Mouse (Mus musculus) cerebellum, adult 11 months (tissue): Measurements from ENCODE around the gene Icam5.
"Not testable (repeated sequence)": the region's sequence is repeated elsewhere in the genome, so short reads cannot be mapped to it uniquely, and the experiment has no call there.

Experiments
- DNase-seq: peaks from one replicate; pipeline ENCODE4 v3.0.0; 2022

The Icam5 gene

DNA sequence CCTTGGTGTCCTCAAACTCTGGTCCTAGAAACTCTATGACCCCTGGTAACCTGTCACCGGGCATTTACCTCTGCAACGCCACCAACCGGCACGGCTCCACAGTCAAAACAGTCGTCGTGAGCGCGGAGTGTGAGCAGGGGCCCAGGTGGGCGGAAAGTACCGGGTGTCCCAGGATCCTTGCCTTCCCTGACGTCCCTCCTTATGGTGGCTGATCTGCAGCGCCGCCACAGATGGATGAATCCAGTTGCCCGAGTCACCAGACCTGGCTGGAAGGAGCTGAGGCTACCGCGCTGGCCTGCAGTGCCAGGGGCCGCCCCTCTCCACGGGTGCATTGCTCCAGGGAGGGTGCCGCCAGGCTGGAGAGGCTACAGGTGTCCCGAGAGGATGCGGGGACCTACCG, 4.8 kb downstream of the Icam5 start:
- no peak for DNase-seq

DNA sequence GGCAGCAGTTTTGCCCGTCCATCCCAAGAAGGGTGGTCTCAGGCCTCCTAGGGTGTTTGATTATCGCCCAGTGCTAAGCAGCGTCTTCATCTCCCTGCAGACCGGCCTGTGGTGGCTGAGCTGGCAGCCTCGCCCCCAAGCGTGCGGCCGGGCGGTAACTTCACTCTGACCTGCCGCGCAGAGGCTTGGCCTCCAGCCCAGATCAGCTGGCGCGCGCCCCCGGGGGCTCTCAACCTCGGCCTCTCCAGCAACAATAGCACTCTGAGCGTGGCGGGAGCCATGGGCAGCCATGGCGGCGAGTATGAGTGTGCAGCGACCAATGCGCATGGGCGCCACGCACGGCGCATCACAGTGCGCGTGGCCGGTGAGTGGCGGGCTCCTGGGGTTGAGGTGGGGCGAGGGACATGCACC, 5.6 kb downstream of the Icam5 start:
- no peak for DNase-seq

DNA sequence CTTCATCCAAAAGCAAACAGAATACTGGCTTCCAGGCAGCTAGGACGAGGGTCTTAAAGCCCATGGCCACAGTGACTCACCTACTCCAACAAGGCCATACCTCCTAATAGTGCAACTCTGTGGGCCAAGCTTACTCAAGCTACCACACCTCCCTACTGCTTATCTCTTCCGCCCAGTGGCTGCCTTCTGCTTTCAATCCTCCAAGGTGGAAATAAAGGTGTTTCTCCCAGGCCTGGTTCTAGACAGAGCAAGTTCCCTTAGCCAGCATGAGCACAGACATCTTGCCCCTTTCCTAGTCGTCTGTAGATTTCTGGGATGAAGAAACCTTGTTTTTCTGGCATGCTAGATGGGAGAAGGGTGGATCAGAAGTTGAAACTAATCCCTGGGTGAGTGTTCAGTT, 7.9 kb downstream of the Icam5 start:
- no peak for DNase-seq

DNA sequence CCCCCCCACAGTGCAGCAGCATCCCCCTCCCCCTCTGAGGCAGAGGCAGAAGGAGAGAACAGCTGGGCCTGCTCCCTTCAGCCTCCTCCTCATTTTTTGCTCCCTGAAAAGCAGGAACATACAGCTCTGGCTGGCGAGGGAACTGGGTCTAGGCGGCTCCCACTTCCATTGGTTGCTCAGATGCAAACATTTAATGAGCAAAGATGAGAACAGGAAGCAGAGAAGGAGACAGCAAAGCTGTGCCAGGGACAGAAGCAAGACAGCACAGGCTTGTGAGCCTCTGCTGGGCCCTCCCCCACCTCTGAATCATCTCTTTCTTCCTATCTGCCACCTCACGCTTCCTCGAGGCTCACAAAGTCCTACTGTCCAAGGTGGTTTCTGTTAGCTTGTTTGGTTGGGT, 9.4 kb downstream of the Icam5 start:
- DNase-seq = no peak

DNA sequence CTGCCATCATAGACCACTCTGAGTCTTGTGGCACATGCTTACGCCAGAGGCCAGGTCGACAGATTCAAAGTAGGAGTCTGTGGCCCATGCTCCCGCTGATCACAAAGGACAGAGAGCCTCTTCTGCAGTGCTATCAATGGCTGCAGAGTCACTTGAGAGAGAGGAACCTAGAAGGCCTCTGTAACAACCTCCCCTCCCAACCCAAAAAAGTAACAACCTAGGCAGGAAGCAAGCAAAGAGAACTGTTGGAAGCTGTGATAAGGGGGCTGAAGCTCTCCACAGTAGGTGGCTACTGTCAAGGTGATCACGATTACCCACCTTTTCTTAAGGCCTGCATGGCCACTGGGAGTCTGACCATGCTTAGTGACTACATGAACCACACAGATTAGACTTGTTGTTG, 11.7 kb downstream of the Icam5 start:
- DNase-seq = no peak

DNA sequence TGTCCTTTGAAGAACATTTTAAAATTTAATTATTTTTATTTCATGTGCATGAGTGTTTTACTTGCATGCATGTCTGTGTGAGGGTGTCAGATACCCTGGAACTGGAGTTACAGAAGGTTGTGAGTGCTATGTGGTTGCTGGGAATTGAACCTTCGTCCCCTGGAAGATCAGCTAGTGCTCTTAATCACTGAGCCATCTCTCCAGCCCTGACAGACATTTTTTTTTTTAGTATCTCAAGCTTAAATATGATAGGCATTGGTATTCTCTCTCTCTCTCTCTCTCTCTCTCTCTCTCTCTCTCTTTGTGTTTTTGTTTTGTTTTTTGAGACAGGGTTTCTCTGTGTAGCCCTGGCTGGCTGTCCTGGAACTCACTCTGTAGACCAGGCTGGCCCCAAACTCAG, 12.9 kb downstream of the Icam5 start:
- not testable (repeated sequence) for DNase-seq

DNA sequence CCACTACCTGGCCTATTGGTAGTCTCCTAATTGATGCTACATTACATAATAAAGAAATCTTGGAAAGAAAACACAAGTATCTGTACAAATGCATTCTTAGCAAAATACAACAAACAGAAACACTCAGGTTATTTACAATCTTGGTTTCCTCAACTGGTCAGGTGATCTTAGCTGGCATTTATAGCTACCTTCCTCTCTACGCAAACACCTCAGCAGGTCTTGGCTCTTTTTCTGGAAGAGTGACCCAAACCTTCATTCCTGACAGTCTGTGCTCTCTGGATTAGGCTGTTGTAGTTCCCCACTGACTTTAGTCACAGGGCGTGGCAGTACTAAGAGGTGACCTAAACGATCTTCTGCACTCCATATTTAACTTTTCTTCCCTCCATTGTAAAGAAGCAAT, 13.4 kb downstream of the Icam5 start:
- DNase-seq = no peak

DNA sequence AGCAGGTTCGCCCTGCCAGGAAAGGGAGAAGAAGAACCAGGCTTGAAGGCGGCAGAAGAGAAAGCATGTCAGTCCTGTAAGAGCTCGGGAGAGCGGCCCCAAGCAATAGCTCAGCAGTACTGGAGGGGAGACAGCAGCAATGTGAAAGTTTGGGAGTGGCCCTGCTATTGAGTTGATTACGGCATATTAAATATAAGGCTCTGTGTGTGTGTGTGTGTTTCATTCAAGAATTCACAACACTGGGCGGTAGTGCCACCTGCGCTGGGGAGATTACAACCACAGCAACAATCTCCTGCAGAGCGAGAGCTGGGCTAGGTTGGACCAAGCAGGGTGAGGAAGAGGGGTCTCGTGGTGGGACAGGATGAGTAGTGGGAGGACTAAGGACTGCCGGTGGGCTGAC, 19.7 kb downstream of the Icam5 start:
- DNase-seq = no peak

DNA sequence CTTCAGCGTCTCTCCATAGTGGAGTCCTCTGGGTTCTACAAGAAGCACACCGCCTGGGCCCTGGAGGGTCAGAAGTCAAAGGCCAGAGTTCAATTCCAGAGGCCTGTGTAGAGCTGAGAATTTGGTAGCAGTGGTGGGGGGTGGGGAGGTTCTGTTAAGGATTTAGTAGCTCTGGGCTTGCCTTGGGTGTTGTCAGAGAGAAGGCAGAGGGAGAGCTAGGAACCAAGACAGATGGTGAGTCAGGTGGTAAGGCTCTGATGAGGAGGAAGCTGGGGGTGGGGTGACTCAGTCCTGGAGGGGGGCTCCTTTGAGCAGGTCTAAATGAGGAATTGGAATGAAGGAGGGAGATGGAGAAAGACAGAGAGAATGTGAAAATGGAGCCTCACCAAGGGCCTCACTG, 31.1 kb downstream of the Icam5 start:
- no peak for DNase-seq

DNA sequence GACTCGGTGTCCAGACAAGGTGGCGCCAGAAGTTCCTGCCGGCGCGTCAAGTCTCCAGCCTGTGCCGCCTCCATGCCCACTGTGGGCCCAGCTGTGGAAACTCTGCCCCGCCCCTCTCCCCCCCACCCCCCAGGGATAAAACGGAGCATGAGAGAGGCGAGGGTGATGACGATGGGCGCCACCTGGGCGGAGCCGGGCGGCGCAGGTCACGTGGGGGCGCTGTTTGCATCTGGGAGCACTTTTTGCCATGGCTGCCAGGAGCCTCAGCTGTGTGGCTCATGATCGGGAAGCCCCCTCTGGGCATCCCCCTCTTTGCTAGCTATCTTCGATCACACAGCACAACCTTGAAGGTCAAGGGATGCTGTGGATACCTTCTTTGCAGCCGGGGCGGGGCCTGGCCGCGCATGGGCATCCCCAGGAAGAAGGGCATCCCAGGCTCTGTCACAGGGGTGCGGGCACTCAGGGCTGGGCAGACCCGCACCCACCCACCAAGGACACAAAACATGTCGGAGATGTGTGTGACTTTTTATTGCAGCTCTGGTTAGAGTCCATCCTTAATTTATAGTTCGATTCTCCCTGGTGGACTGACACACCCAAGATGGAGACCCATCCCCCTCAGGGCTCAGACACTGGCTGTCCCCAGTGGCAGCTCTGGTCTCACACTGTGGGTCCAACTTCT, 35.3 kb downstream of the Icam5 start, which contains the start of gene Zglp1:
Gene Zglp1, minus strand, starts transcription at position 88 of the 679 bp plus-strand sequence.
- DNase-seq = no peak

DNA sequence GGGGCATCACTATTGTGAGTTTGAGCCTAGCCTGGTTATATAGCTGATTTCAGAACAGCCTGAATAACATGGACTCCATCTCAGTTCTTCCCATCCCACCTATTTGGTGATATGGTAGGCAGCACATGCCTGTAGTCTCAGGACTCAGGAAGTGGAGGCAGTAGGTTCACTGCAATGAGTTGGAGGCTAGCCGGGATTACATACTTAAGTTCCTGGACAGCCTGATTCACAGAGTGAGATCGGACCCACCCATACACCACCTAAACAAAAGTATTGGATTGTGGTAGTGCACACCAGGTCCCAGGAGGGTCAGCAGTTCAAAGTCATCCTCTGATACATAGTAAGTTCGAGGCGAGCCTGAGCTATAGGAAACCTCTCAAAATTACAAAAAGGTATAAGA, 40.8 kb downstream of the Icam5 start:
- no peak for DNase-seq

DNA sequence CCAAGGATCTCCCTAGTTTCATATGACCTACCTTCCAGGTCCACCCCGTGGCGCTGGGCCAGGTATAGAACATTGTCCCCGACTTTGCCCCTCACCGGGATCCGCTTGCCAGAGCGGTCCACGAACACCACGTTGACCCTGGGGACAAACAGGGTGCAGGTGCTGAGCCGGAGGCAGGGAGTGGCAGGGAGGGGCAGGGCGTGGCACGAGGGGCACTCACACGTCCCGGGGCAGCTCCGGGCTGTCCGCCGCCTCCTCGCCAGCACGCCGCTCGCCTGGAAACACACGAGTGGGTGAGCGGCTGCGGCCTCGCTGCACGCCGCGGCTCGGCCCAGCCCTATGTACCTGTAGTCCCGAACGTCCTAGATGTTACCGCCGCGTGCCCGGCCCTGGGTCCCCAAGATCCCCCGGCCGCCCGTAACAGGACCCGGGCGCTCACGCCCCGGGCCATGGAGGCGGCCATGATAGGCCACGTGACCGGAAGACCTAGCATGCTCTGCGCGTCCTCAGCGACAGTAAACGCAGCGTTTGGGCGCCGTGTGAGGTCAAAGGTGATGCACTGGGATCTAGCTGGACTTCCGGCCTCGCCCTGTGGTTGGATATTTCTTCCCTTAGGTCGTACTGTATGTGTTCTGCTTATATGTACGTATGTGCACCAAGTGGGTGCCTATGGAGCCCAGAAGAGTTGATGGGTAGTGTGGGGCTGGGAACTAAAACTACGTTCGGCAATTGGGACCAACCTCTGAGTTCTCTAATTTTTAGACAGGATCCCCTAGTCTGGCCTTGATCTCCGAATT, 41.4 kb downstream of the Icam5 start, which contains the start of the genes Gm49373 and Fdx1l:
Gene Gm49373, minus strand, starts transcription at position 53 of the 797 bp plus-strand sequence.
Gene Fdx1l, minus strand, starts transcription at position 571 of the 797 bp plus-strand sequence.
- peak; percentile 84 for DNase-seq

DNA sequence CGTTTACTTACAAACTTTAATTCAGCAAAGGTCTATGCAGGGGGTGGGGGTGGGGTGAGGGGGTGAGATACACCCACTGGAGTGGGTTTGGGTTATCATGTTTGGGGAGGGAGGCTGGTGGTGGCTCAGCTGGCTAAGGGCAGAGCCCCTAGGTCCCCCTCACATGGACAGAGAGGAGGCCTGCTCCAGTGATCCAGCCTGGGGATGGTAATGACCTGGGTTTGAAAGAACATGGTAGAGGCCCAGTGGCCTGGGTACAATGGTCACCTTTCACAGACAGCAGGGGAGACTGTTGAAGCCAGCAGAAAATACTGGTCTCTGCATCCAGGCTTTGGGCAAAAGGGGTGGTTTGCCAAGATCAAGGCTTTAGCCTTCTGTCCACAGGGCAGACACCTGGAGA, 42.3 kb downstream of the Icam5 start:
- DNase-seq = no peak

DNA sequence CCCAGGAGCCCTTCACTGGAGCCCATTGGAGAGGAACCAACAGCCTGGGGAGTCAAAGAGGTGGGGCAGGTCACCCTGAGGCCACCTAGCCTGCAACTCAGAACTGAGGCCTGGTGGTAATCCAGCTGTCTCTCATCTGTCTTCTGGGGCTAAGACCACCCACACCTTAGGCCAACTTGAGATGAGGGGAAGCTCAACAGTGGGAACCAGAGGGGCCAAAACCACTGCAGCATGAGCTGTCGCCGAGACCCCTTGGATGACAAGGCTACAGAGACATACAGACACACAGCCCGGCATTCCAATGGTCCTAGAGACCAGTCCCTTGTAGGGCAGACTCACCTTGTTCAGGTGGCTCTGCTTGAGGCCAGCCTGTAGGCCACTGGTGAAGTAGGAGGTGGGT, 43.8 kb downstream of the Icam5 start:
- no peak for DNase-seq

DNA sequence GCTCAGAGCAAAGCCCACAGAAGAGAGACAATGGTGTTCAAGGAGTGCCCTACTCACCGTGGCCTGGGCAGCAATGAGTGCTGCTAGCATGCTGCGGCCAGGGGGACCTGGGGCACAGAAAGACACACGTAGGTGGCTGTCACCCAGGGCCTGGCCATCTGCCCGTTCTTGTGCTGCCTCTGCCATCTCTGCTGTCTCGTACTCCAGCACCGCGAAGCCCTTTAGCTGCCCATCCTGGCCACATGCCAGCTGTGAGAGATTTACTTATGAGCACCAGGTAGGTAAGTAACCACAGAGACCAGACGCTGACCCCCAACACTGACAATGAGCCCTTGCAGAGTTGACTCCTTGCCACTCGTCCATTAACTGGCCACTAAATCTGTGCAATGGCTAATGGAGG, 49.3 kb downstream of the Icam5 start:
- no peak for DNase-seq

DNA sequence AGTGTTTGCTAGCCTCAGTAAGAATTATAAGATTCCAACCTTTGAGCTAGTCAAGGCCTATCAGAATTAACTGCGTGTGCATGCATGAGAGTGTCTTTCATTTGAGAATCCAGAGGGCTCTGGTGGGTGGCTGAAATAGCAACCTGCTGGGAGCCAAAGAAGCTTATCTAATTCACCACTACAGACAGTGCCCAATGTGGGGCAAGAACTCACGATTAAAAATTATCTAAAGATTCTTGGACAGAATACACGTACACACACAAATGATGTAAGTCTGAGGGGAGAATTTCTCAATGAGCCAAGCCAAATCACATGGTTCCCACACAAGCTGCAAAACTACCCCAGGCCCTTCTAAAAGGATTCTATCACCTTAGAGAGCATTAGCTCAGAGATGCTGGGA, 51.5 kb downstream of the Icam5 start:
- no peak for DNase-seq
